Mouse (Mus musculus) intestine, embryonic 16.5 days (tissue): Measurements from ENCODE around the gene Zfp740. TPM values are rescaled to one million over a fixed set of nuclear protein-coding genes. Genes with fewer than 3 reads are reported as not detected.
A peak's percentile ranks its signal among the peaks of the same experiment; 100 is the strongest.

Experiments used
- ATAC-seq: fragments of 200-750 bp; cut with Nextera tagmentation; 2 replicates; pipeline ENCODE4 v1.8.0; 2017; ENCODE audit warnings: moderate TSS enrichment, moderate library complexity
- H3K27ac ChIP-seq: fragments of 300-500 bp; sonication (generic); 2 replicates; pipeline ENCODE4 v1.5.1; 2014; ENCODE audit warnings: mild to moderate bottlenecking, low read length
- H3K27me3 ChIP-seq: fragments of 300-500 bp; sonication (generic); replicated peaks from 2 replicates; pipeline ENCODE4 v1.6.1; 2014; ENCODE audit warnings: low read length, control low read depth, mixed read lengths; ENCODE audit not compliant: control insufficient read depth, insufficient read depth
- H3K36me3 ChIP-seq: fragments of 300-500 bp; sonication (generic); 2 replicates; pipeline ENCODE4 v1.6.1; 2014; ENCODE audit warnings: low read length, control low read depth; ENCODE audit not compliant: control insufficient read depth, insufficient read depth
- H3K4me1 ChIP-seq: fragments of 300-500 bp; sonication (generic); 2 replicates; pipeline ENCODE4 v1.6.1; 2014; ENCODE audit warnings: low read length, control low read depth, mixed read lengths; ENCODE audit not compliant: control insufficient read depth, insufficient read depth
- H3K4me2 ChIP-seq: fragments of 300-500 bp; sonication (generic); 2 replicates; pipeline ENCODE4 v1.6.1; 2014; ENCODE audit warnings: low read depth, low read length, control low read depth
- H3K4me3 ChIP-seq: fragments of 300-500 bp; sonication (generic); 2 replicates; pipeline ENCODE4 v1.5.1; 2014; ENCODE audit warnings: mild to moderate bottlenecking, low read length
- H3K9ac ChIP-seq: fragments of 300-500 bp; sonication (generic); 2 replicates; pipeline ENCODE4 v1.6.1; 2014; ENCODE audit warnings: low read depth, low read length
- H3K9me3 ChIP-seq: fragments of 300-500 bp; sonication (generic); 2 replicates; pipeline ENCODE4 v1.6.1; 2016; ENCODE audit warnings: low read length, control low read depth; ENCODE audit not compliant: control insufficient read depth
- WGBS: fragments of 180-500 bp; shearing (Covaris S2); extraction: QIAGEN DNeasy Blood & Tissue Kit; methylation state at CpG from one replicate; pipeline ENCODE4 v1.1.7; 2014; 5-methylcytosine and 5-hydroxymethylcytosine counted together
- polyA plus RNA-seq: library from polyadenylated mRNA; unstranded; fragments of >200 nt; fragmentation: Nextera tagmentation; extraction: Ambion mirVana; gene quantifications from 2 replicates; pipeline ENCODE4 v1.2.1, GENCODE M21; 2015

The Zfp740 gene
- polyA plus RNA-seq, 1 experiment from 2014 or later, result 33.6 TPM

DNA sequence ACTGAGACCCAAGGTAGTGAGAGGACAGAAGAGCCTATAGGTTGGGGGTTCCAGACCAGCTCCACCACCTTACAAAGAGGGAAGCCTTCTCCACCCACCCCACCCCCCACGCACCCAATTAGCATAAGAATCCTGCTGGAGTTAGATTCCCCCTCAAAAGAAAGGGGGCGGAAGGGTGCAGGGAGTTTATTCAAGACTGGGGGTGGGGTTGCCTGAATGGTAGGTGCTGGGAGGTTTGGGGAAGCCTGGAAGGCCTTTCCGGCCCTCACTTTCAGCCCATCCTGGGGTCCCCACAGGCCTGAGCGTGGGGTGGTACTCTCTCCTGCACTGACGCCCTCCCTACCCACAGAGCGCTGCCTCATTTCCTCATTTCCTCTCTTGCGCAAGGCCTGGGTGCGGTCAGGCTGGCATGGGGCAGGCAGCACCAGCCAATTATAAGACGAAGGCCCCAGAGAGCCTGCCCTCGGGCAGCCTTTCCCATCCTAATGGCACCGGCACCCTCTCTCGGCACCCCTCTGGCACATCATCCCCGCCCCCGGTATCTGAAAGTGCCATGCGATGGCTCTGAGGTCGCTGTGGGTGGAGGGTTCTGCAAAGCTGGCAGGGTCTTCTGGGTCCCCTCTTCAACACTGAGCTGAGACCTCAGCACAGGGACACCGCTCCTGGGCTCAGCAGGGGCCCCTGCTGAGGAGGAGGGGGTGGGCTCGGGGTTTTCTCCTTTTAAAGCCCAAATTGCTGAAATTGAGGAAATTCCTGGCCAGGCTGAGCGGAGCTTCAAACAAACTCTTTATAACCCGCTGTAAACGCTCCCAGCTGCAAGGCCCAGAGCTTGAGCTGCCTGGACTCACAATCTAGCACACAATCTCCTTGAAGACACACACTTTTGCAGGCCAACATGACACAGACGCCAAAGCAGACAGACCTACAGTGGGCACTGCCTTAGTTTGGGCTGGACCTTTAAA lies 40.5 kb downstream of the Zfp740 start:
- Histone ChIP-seq H3K36me3 (0 out of 2 replicates have a peak, but pooled peaks cover 3% of the 10 kb centered on the region), H3K27me3 (no peaks in the 10 kb centered on the region), H3K27ac (peak overlapping the region; percentile 69), H3K4me3 (peak overlapping the region; percentile 69), H3K4me1 (peaks cover 39% of the 10 kb centered on the region), H3K9ac (peak overlapping the region; percentile 55), H3K9me3 (no peaks in the 10 kb centered on the region), H3K4me2 (peak overlapping the region; percentile 96)
- 17% methylated on average over 22 of the region's 22 CpGs for WGBS
- ATAC-seq, result peak; percentile 33

DNA sequence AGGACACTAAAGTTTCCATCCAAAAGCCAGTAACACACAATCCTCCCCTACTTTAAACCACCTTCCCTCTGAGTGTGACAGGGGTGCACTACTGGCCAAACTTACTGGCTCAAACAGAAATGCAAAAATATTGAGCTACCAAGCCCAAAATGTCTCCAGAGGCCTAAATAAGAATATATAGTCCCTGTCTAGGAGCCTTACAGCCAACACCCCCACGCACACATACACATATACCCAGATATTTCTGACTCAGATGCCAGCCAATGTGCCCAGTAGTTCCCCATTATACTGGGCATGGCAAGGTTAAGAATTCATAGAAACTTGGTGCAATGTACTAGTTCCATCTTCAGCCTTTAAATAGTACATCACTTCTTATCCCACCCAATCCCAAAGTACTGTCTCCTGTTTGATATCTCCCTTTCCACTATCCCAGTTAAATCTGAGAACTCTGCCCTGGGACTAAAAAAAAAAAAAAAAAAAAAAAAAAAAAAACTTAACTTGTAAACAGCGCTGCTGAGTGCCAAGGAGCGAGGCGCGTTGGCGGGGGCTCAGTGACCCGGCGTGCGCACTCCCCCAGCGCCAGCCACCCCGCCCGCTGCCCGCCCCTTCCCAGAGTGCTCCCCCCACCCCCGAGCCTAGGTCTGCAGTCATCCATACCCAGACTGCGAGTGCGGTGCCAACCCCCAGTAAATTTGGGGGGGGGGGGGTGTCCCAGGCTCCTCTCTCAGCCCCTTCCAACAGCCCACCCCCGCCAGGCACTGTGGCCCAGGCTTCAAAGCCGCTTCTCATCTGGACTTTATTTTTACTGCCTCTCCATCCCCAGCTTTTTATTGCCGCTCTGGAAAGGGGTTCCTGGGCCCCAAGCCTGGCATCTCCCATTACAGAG lies 41.5 kb downstream of the Zfp740 start:
- Histone ChIP-seq H3K4me1 (peaks cover 46% of the 10 kb centered on the region), H3K9me3 (no peaks in the 10 kb centered on the region), H3K27ac (peak overlapping the region; percentile 98), H3K9ac (peak overlapping the region; percentile 80), H3K4me3 (peak overlapping the region; percentile 69), H3K4me2 (peak overlapping the region; percentile 96), H3K27me3 (no peaks in the 10 kb centered on the region), H3K36me3 (0 out of 2 replicates have a peak, but pooled peaks cover 3% of the 10 kb centered on the region)
- no peak for ATAC-seq
- WGBS, result 11% methylated on average over 19 of the region's 19 CpGs

DNA sequence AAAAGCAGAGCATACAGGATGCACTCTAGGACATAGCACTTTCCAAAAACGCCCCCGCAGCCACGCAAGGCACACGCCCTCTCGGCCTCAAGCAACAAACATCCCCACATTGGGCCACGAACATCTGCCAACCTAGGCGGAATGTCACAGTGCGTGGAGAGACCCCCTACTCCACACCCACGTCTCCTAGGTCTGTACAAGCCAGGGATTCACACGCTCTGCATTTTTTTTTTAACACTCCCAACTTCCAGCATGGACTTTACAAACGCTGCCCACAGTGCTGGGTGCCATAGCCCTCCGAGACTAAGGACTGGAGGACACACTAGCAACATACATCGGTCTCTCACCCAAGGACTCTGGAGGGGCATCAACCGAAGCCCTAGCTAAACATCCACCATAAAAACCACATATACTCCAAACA lies 42.4 kb downstream of the Zfp740 start:
- Histone ChIP-seq H3K36me3 (0 out of 2 replicates have a peak, but pooled peaks cover 1% of the 10 kb centered on the region), H3K9ac (peak overlapping the region; percentile 80), H3K4me1 (peaks cover 52% of the 10 kb centered on the region), H3K27ac (peak overlapping the region; percentile 98), H3K4me2 (peak overlapping the region; percentile 96), H3K9me3 (no peaks in the 10 kb centered on the region), H3K27me3 (no peaks in the 10 kb centered on the region), H3K4me3 (peak overlapping the region; percentile 69)
- no peak for ATAC-seq
- 6% methylated on average over 14 of the region's 14 CpGs for WGBS

DNA sequence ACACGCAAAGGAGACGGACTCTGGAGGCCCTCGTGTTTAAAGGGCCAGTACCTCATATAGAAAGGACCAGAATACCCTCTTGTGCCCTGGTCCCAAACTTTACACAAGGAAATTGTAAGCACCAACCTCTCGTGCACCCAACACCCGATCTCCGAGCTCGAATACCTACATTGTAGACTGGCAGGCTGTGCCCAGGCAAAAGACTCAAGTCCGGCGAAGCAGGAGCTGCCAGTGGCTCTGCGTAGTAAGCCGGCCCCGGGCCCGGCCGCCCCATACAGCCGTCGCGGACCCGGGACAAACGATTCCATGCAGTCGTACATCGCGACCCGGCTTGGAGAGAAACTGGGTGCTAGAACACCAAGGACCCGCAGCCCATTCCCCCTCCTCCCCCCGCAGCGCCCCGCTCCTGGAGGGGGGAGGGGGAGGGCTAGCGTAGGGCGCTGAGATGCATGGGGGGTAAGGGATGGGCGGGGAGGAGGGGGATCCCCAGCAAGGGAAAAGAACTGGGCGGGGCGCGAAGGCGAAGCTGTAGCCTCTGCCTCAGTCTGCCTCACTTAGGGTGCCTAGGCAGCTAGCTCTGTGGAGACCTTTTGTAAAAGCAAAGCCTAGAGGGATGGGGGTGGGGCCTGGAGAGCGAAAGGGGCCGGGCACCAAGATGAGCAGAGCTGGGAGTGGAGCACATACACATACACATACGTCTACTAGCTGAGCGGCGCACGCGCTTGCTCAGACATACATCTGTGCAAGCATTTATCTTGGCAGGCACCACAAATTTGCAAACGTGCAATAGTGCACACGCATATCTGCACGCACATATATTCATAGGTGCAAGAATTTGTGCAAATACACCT lies 43.1 kb downstream of the Zfp740 start:
- Histone ChIP-seq H3K4me3 (peak overlapping the region; percentile 69), H3K27ac (peak overlapping the region; percentile 98), H3K4me2 (peak overlapping the region; percentile 96), H3K36me3 (no peaks in the 10 kb centered on the region), H3K4me1 (peaks cover 52% of the 10 kb centered on the region), H3K27me3 (no peaks in the 10 kb centered on the region), H3K9ac (peak overlapping the region; percentile 80), H3K9me3 (no peaks in the 10 kb centered on the region)
- peak; percentile 77 for ATAC-seq
- under 1% methylated on average over 37 of the region's 44 CpGs for WGBS

DNA sequence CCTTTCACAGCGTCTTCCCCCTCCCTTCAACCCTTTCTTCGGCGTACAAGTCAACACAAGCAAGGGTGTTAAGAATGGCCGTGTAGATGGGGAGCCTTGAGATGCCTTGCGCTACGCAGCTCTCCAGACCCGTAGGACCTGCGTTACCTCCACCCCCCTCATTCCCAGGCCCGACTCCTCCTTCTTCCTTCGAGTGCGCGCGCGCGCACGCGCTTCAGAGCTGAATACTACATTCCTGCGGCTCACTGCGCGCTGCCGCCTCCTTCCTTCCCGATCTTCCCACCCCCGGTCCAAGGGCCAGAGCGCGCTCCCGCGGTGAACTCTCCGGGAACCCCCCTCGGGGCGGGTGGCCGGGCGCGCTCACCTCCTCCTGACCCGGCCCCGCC lies 43.8 kb downstream of the Zfp740 start:
- H3K27ac ChIP-seq, result peak overlapping the region; percentile 98
- H3K9ac ChIP-seq, result peak overlapping the region; percentile 80
- WGBS, result under 1% methylated on average over 35 of the region's 35 CpGs
- H3K4me1 ChIP-seq, result peaks cover 52% of the 10 kb centered on the region
- H3K4me2 ChIP-seq, result peak overlapping the region; percentile 96
- no peaks in the 10 kb centered on the region for H3K9me3 ChIP-seq
- peak overlapping the region; percentile 69 for H3K4me3 ChIP-seq
- H3K36me3 ChIP-seq, result no peaks in the 10 kb centered on the region
- ATAC-seq, result peak; percentile 81
- no peaks in the 10 kb centered on the region for H3K27me3 ChIP-seq

DNA sequence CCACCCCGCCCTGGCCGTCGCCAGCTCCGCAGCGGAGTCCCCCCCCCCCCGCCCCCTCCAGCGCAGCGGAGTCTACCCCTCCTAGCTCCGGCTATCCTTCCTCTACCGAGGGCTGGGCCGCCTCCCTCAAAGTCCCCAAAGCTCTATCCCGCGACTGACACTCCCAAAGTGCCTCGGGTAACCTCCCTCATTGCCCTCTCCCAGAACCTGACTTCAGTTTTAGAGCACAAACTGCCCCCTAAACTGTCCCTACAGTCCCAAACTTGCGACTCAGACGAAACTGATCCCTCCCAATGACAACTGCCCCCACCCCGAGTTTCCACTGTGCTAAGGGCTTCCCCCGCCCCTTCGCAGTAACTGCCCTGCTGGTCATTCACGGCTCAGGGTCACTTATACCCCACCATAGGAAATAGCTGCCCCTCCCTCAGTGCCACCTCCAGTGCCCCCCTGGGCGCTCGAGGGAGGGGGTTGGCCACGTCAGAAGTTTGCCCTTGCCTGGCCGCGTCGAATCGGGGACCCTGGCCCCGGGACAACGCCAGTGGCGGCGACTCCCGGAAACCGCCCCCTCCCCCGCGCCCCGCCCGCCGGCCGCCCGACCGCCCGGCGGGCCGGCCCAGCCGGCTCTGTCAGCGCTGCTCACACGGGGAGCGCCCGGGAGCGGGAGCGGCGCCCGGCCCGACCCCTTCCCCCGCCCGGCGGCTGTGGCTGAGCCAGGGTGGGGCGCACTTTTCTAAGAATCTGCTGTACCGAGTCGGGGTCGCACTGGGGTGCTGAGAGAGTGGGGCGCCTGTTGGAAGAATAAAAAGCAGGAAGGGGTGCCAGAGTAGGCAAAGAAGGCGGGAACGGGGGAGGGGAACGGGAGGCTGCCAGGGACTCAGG lies 44.4 kb downstream of the Zfp740 start:
- Histone ChIP-seq H3K9ac (peak overlapping the region; percentile 80), H3K27me3 (no peaks in the 10 kb centered on the region), H3K9me3 (no peaks in the 10 kb centered on the region), H3K4me2 (peak overlapping the region; percentile 96), H3K4me1 (peaks cover 51% of the 10 kb centered on the region), H3K36me3 (no peaks in the 10 kb centered on the region), H3K4me3 (peak overlapping the region; percentile 69), H3K27ac (peak overlapping the region; percentile 98)
- ATAC-seq, result peak; percentile 51
- WGBS, result under 1% methylated on average over 55 of the region's 65 CpGs

DNA sequence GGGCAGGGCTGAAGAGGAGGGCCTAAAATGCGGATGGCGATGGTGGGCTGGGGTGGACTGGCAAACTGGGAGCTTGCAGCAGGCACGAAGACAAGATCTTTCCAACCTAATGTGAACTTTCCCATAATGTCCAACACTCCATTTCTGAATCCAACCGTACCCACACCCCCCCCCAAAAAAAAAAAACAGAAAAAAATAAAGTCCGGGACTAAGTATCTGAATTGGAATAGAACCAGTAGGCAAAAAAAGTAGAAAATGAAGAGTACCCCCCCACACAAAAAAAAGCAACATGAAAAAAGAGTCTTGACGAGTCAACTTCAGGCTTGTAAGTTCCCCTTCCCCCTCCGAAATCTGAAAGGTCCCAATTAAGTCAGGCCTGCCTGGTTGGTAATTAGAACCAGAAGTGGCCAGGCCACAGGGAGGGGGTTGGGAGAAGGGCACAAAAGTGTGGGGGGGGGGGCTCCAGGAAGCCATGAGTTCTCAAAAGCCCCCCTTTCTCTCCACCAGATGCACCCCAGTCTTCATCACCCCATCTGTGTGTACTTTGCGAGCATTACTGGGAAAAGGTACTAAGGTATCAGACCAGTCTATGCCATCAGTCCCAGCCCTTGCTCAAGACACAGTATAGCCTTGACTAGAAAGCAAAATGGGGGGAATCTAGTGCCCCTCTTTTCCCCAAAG lies 45.2 kb downstream of the Zfp740 start:
- WGBS, result 21% methylated on average over 8 of the region's 8 CpGs
- Histone ChIP-seq H3K27ac (peak overlapping the region; percentile 98), H3K4me1 (peaks cover 43% of the 10 kb centered on the region), H3K27me3 (no peaks in the 10 kb centered on the region), H3K9me3 (no peaks in the 10 kb centered on the region), H3K4me3 (peak overlapping the region; percentile 69), H3K36me3 (no peaks in the 10 kb centered on the region), H3K4me2 (peak overlapping the region; percentile 96), H3K9ac (peak overlapping the region; percentile 80)
- ATAC-seq, result no peak
